Mouse (Mus musculus) left cerebral cortex, postnatal 14 days (tissue): ENCODE measurements at regions not wholly inside any gene's neighbourhood (a gene's known extent, or its start where the extent isn't known, plus 50 kb on each side); places are given as distances from the start of the nearest gene placed in this dataset.
A peak's percentile ranks its signal among the peaks of the same experiment; 100 is the strongest.

Experiments used
- DNase-seq, 2 experiments: peaks; one replicate each; pipeline ENCODE4 v3.0.0; 2021 to 2022; ENCODE audit warnings: low spot score in 2 of 2, mixed read lengths in 1 of 2
- intact Hi-C: fragments of 180-260 bp; cut with DNase I; formaldehyde crosslinking; loops from one replicate; pipeline ENCODE4 v1.15.1; 2025
- microRNA-seq, 2 experiments: library from miRNA; unstranded; fragments of <30 nt; microRNA quantifications; one replicate each; pipeline ENCODE4 v1.2.0; 2022

DNA sequence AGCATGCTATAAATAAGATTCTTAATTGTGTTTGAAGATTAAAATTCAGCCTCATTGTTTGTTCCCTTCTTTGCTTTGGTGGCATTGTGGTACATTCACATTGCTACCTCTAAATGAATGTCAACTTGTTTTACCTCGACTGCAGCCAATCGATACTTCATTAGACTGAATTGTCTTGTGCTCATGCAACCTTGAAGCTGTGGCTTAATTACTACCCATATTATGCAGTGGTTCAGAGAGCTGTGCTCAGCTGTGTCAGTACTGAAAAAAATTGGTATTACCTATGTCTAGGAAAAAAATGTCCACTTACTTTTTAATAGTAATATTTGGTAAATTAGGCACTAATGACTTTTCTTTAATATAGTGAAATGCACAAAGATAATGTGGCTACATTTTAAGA is 1523.6 kb upstream of the Gm8797 start:
- intact Hi-C loops, result no loop called here
- DNase-seq, result no peak

- DNase-seq, result no peak
- intact Hi-C loops, result no loop called here
Observed at GRCm38 (mm10) chr3:4271361-4271760, 1479.2 kb upstream of the Gm8797 start.

GRCm38 (mm10) chr3:4274607-4275006 is 1476.0 kb upstream of the Gm8797 start:
- DNase-seq, result no peak
- intact Hi-C loops, result no loop called here

DNA sequence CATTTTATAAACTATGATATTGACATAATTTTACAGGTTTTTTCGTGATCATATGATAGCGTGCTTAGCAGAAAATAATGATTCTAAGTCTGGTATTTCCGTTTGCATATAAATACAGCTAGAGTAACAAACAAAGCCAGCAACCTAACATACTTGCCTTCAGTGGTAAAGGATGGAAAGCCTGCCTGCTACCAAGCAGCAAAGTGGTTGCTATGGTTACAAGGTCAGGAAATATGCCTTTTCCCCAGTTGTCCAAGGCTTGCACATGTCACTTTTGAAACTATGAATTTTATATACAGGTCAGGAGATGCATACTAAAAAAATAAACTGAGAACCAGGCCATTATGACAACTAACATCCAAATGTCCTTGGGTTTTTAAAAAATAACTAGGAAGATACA is 1472.6 kb upstream of the Gm8797 start:
- intact Hi-C loops, result no loop called here
- DNase-seq, result peak in 1 of 2 experiments; percentile 0

GRCm38 (mm10) chr3:4280366-4281020 is 1470.1 kb upstream of the Gm8797 start:
- intact Hi-C loops, result no loop called here

DNA sequence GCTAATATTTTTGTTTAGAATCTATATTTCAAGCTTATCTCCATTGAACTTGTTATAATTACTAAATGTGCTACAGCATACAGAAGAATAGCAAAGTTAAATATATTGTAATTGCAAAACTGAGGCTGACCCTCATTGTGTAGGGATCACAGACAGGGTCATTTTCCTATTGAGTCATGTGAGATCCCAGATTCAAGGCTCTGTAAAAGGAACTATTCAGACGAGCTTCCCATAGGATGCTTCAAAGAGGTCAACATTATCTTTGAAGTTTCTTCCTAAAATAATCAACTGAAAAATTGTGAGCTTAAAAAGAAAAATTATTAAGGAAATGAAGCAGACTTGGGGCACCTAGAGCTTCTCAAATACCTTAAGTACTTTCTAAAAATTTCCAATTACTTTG is 1469.5 kb upstream of the Gm8797 start:
- DNase-seq, result no peak
- intact Hi-C loops, result no loop called here

More at GRCm38 (mm10) chr3:4280366-4281020, 1470.1 kb upstream of the Gm8797 start:
- DNase-seq, result no peak

DNA sequence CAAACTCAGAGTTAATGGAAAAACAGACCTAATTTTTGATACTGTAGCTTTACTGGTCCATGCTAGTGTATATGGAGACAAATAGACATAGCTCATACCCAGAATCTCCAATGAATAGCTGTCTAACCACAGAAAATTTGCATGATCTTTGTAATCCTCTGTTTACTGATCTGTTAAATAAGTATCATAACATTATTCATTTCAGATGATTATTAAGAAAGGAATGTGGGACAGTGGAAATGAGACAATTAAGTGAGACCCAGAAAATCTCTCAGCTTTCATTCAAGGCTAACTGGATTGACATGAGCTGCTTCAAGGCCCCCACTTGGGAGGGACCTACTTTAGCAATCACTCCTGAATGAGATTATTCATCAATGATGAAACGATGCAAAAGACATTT is 1463.5 kb upstream of the Gm8797 start:
- intact Hi-C loops, result no loop called here

GRCm38 (mm10) chr3:4336441-4336840 is 1414.2 kb upstream of the Gm8797 start:
- intact Hi-C loops, result no loop called here

More for the DNA sequence above, 1463.5 kb upstream of the Gm8797 start:
- DNase-seq, result no peak

DNA sequence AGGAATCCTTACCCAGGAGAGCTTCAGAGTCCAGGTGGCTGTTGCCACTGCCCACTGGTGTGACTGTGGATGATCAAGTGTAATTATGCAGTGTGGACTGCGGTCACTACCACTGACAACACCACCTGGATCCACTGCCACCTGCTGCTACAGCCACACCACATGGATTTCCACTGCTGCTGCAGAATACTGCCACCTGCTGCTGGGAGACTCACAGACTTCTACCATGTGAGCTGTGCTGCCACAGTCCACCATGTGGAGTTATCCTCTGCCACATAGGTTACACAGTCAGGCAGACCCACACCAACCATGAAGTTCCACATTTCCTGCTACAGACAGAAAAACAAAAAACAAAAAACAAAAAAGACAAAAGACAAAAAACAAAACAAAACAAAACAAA is 1411.5 kb upstream of the Gm8797 start:
- intact Hi-C loops, result no loop called here

More at GRCm38 (mm10) chr3:4336441-4336840, 1414.2 kb upstream of the Gm8797 start:
- no peak for DNase-seq

More for the DNA sequence above, 1411.5 kb upstream of the Gm8797 start:
- no peak for DNase-seq

Small RNA genes in the stretch of these regions (microRNA-seq; reads per million reads assigned to microRNA genes)
- 0 reads per million in 2 experiments for gene Gm23976
